Mouse (Mus musculus): ENCODE results near the gene Atxn7.
"Not testable (repeated sequence)": the region's sequence is repeated elsewhere in the genome, so short reads cannot be mapped to it uniquely, and the experiment has no call there.

Gene Atxn7

GRCm38 (mm10) chr14:13961401-13962112 is at the start of gene Atxn7, which contains the start of gene Thoc7:
Atxn7 (plus strand) TSS chr14:13961440.
Thoc7 (minus strand) TSS chr14:13961852.
- DNase-seq (ENCODE audit: extremely low read depth, low read depth) = peak; percentile 49

- no peak for DNase-seq (ENCODE audit: extremely low read depth, low read depth)
These were observed 46.7 kb upstream of the Atxn7 start, which contains the start of gene Gm281 for GRCm38 (mm10) chr14:13914387-13915082. Gm281 (minus strand) TSS chr14:13914478.

- DNase-seq (ENCODE audit: extremely low read depth, low read depth) = no peak
These were observed 46.0 kb upstream of the Atxn7 start for GRCm38 (mm10) chr14:13915207-13915606.

- DNase-seq (ENCODE audit: extremely low read depth, low read depth) = no peak
These were observed 44.0 kb upstream of the Atxn7 start for GRCm38 (mm10) chr14:13917208-13917607.

- peak; percentile 44 for DNase-seq (ENCODE audit: extremely low read depth, low read depth)
These were observed 43.6 kb upstream of the Atxn7 start for GRCm38 (mm10) chr14:13917630-13918029.

- no peak for DNase-seq (ENCODE audit: extremely low read depth, low read depth)
These were observed 27.8 kb upstream of the Atxn7 start for GRCm38 (mm10) chr14:13933290-13934051.

- DNase-seq (ENCODE audit: extremely low read depth, low read depth) = no peak
These were observed 27.2 kb upstream of the Atxn7 start for GRCm38 (mm10) chr14:13934052-13934371.

- DNase-seq (ENCODE audit: extremely low read depth, low read depth) = no peak
These were observed 16.6 kb upstream of the Atxn7 start for GRCm38 (mm10) chr14:13944686-13945085.

- DNase-seq (ENCODE audit: extremely low read depth, low read depth) = no peak
These were observed 12.9 kb upstream of the Atxn7 start for GRCm38 (mm10) chr14:13948345-13948744.

- no peak for DNase-seq (ENCODE audit: extremely low read depth, low read depth)
These were observed 10.8 kb upstream of the Atxn7 start for GRCm38 (mm10) chr14:13950401-13950800.

- DNase-seq (ENCODE audit: extremely low read depth, low read depth) = not testable (repeated sequence)
These were observed 9.1 kb upstream of the Atxn7 start for GRCm38 (mm10) chr14:13952151-13952550.

GRCm38 (mm10) chr14:13960079-13960478 is 1.2 kb upstream of the Atxn7 start:
- peak; percentile 39 for DNase-seq (ENCODE audit: extremely low read depth, low read depth)

GRCm38 (mm10) chr14:13960482-13961325 is 536 bp upstream of the Atxn7 start:
- peak; percentile 20 for DNase-seq (ENCODE audit: extremely low read depth, low read depth)

GRCm38 (mm10) chr14:13962476-13962875 is 1.2 kb downstream of the Atxn7 start:
- DNase-seq (ENCODE audit: extremely low read depth, low read depth) = no peak

- peak; percentile 40 for DNase-seq (ENCODE audit: extremely low read depth, low read depth)
These were observed 2.3 kb downstream of the Atxn7 start for GRCm38 (mm10) chr14:13963527-13963926.

- no peak for DNase-seq (ENCODE audit: extremely low read depth, low read depth)
These were observed 6.4 kb downstream of the Atxn7 start for GRCm38 (mm10) chr14:13967607-13968006.

- DNase-seq (ENCODE audit: extremely low read depth, low read depth) = no peak
These were observed 7.2 kb downstream of the Atxn7 start for GRCm38 (mm10) chr14:13968476-13968875.

GRCm38 (mm10) chr14:13970513-13970912 is 9.3 kb downstream of the Atxn7 start:
- no peak for DNase-seq (ENCODE audit: extremely low read depth, low read depth)

- no peak for DNase-seq (ENCODE audit: extremely low read depth, low read depth)
These were observed 10.5 kb downstream of the Atxn7 start for GRCm38 (mm10) chr14:13971644-13972234.

GRCm38 (mm10) chr14:13977498-13977897 is 16.3 kb downstream of the Atxn7 start:
- DNase-seq (ENCODE audit: extremely low read depth, low read depth) = no peak

- DNase-seq (ENCODE audit: extremely low read depth, low read depth) = no peak
These were observed 20.0 kb downstream of the Atxn7 start for GRCm38 (mm10) chr14:13981286-13981685.
